Comparison of ENCODE assay signal across 8 mouse cellular contexts in the genomic region with DNA sequence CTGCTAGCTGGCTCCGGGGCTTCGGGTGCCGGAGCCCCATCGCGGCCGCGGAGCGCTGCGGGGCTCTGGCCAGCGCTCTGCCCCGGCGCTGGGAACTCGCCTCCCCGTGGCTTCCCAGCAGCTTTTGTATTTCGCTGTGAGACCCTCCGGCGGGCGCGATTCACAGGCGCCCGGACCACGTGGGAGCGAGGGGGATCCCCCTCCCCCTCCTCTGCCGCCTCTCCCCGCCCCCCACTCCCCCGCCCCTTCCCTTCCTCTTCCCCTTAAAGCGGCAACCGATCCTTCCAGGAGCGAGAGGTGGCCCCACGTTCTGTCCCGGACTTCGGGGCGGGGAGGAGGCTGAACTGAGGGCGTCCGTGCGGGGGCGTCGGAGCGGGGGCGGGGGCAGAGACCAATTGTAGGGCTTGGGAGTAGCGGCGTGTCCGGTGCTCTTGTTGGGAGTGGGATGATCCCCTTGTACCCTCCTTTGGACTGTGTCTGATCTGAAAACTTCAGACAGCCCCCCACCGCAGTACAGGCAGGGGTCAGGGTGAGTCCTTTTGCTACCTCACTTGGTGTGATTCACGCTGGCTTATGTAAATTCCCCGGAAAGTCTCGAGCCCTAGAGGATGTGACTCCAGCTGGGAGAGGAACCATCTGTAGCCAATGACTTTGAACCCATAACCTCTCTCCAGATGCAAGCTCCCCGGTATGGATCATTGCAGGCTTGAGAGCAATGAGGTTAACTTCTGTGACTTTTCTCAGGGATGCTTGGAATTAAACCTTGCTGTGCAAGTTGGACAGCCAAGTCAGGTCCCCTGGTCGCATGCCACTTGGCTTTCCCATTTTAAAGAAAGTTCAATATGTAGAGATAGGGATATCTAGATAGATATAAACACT. TPM values are rescaled to one million over a fixed set of nuclear protein-coding genes. Genes with fewer than 3 reads are reported as not detected.
DNase-seq lines count a peak whose midpoint lies in the region; ATAC-seq lines count a peak whose summit lies in the region.

Fjx1 (minus strand) TSS at position 829 of the 879 bp plus-strand sequence.

- peak within 1 kb of the TSS; percentile 96 for H3K4me2 ChIP-seq in neural tube, embryonic 11.5 days (ENCODE audit: low read depth)
- peak within 1 kb of the TSS; percentile 70 for H3K4me2 ChIP-seq in hindbrain, embryonic 13.5 days
- H3K4me2 ChIP-seq in stomach, embryonic 15.5 days, result peak within 1 kb of the TSS; percentile 96

- peaks cover 12% of the 10 kb centered on the region; the same call in 1 of the 2 replicates for H3K4me1 ChIP-seq in neural tube, embryonic 11.5 days (ENCODE audit: control insufficient read depth, insufficient read depth, low read length)
- H3K4me1 ChIP-seq in hindbrain, embryonic 13.5 days (replicated peaks), result peaks cover 25% of the 10 kb centered on the region
- H3K4me1 ChIP-seq in stomach, embryonic 15.5 days, result peaks cover 13% of the 10 kb centered on the region

- peak; percentile 89 for DNase-seq in neural tube, embryonic 11.5 days (ENCODE audit: low spot score)
- no peak for DNase-seq in neural tube, embryonic 10.5 days (ENCODE audit: extremely low spot score, low spot score)
- DNase-seq in cerebellum, adult 9-10 months, result peak; percentile 51
- peak; percentile 48 to 76 for DNase-seq in frontal cortex, postnatal 10 days (ENCODE audit: low spot score in 2 of 2)
- DNase-seq in layer of hippocampus, postnatal 36 days, result peak; percentile 6 to 9
- peak; percentile 21 for DNase-seq in lung, postnatal 36 days

- no peaks in the 10 kb centered on the region for H3K9me3 ChIP-seq in neural tube, embryonic 11.5 days (ENCODE audit: control insufficient read depth, low read length)
- no peaks in the 10 kb centered on the region for H3K9me3 ChIP-seq in hindbrain, embryonic 13.5 days
- H3K9me3 ChIP-seq in stomach, embryonic 15.5 days, result no peaks in the 10 kb centered on the region

- peak; percentile 86 for ATAC-seq in neural tube, embryonic 11.5 days (ENCODE audit: insufficient read depth, low FRiP score, low TSS enrichment)
- ATAC-seq in hindbrain, embryonic 13.5 days (ENCODE audit: low FRiP score), result peak; percentile 83
- ATAC-seq in stomach, embryonic 15.5 days (ENCODE audit: insufficient read depth, low FRiP score, low read depth), result peak; percentile 56

- H3K9ac ChIP-seq in neural tube, embryonic 11.5 days (ENCODE audit: low read length), result peak within 1 kb of the TSS; percentile 95
- H3K9ac ChIP-seq in hindbrain, embryonic 13.5 days, result peak within 1 kb of the TSS; percentile 96
- peak within 1 kb of the TSS; percentile 70 for H3K9ac ChIP-seq in stomach, embryonic 15.5 days

- H3K27me3 ChIP-seq in neural tube, embryonic 11.5 days (ENCODE audit: control insufficient read depth, insufficient read depth, low read length), result no peaks in the 10 kb centered on the region
- H3K27me3 ChIP-seq in hindbrain, embryonic 13.5 days, result 0 out of 2 replicates have a peak, but pooled peaks cover 3% of the 10 kb centered on the region
- H3K27me3 ChIP-seq in stomach, embryonic 15.5 days (replicated peaks), result no peaks in the 10 kb centered on the region

- no peaks in the 10 kb centered on the region for H3K36me3 ChIP-seq in neural tube, embryonic 11.5 days (ENCODE audit: control insufficient read depth, insufficient read depth, low read length)
- H3K36me3 ChIP-seq in hindbrain, embryonic 13.5 days, result no peaks in the 10 kb centered on the region
- no peaks in the 10 kb centered on the region for H3K36me3 ChIP-seq in stomach, embryonic 15.5 days

- H3K27ac ChIP-seq in neural tube, embryonic 11.5 days (ENCODE audit: low read depth, low read length), result peak within 1 kb of the TSS; percentile 95
- H3K27ac ChIP-seq in hindbrain, embryonic 13.5 days, result peak within 1 kb of the TSS; percentile 97
- H3K27ac ChIP-seq in stomach, embryonic 15.5 days, result peak within 1 kb of the TSS; percentile 86

- peak within 1 kb of the TSS; percentile 84 for H3K4me3 ChIP-seq in neural tube, embryonic 11.5 days (ENCODE audit: low read depth, low read length)
- H3K4me3 ChIP-seq in hindbrain, embryonic 13.5 days, result peak within 1 kb of the TSS; percentile 91
- peak within 1 kb of the TSS; percentile 73 for H3K4me3 ChIP-seq in stomach, embryonic 15.5 days (replicated peaks)

- under 1% methylated on average over 26 of the region's 49 CpGs for WGBS in neural tube, embryonic 11.5 days
- under 1% methylated on average over 46 of the region's 49 CpGs for WGBS in hindbrain, embryonic 13.5 days
- WGBS in stomach, embryonic 15.5 days, result 1% methylated on average over 45 of the region's 49 CpGs

RNA-seq across cellular contexts. Expression of gene Fjx1, which starts in this region (rescaled TPM):
- polyA plus RNA-seq in neural tube, embryonic 11.5 days (2014; fragmentation: Nextera tagmentation; extraction: Ambion mirVana), result 22.3 and 22.5 TPM in 2 replicates
- polyA plus RNA-seq in hindbrain, embryonic 13.5 days (2015; fragmentation: Nextera tagmentation; extraction: Ambion mirVana), result 28.9 and 32.9 TPM in 2 replicates
- 10 to 100 TPM; 52.3 to 53.7 TPM for total RNA-seq in layer of hippocampus, postnatal 36 days (2021)
- polyA plus RNA-seq in stomach, embryonic 15.5 days (2015; fragmentation: Nextera tagmentation; extraction: Ambion mirVana), result 10.1 and 10.4 TPM in 2 replicates
